19 mouse cellular contexts compared by ENCODE assay signal in genomic region chr7:128458011-128458410, GRCm38 (mm10).
"Had no signal": no experiment of that assay in that cellular context is flagged by ENCODE, and none has a peak within 500 bp of the region (broad histone marks: within the 10 kb centered on the region; RNA-seq: fewer than 3 reads in every experiment).

No protein-coding gene starts in this region.

- H3K27me3 ChIP-seq: midbrain, embryonic 12.5 days; neural tube, embryonic 13.5 days; neural tube, embryonic 15.5 days; stomach, embryonic 15.5 days had no signal

- H3K4me2 ChIP-seq: lung, embryonic 14.5 days; midbrain, embryonic 12.5 days; neural tube, embryonic 13.5 days; neural tube, embryonic 15.5 days; stomach, embryonic 15.5 days had no signal

- H3K27ac ChIP-seq: midbrain, embryonic 10.5 days; midbrain, embryonic 12.5 days; neural tube, embryonic 13.5 days; neural tube, embryonic 15.5 days; stomach, embryonic 15.5 days; stomach, postnatal 0 days had no signal

- H3K9me3 ChIP-seq: midbrain, embryonic 10.5 days; midbrain, embryonic 12.5 days; neural tube, embryonic 13.5 days; neural tube, embryonic 15.5 days; stomach, embryonic 15.5 days had no signal

- DNase-seq: lung, adult 18-20 months; lung, embryonic 14.5 days; lung, postnatal 10 days; lung, postnatal 4 days; midbrain, embryonic 14.5 days; retina, postnatal 1 day; right cerebral cortex, adult 18-20 months; right cerebral cortex, postnatal 25 days; right cerebral cortex, postnatal 4 days; spleen, adult 18-20 months; thymus, adult 2 months; thymus, postnatal 25 days; thymus, postnatal 4 days had no signal

- H3K4me3 ChIP-seq: midbrain, embryonic 10.5 days; midbrain, embryonic 12.5 days; neural tube, embryonic 13.5 days; neural tube, embryonic 15.5 days; stomach, embryonic 15.5 days had no signal

- H3K9ac ChIP-seq: lung, embryonic 14.5 days; midbrain, embryonic 12.5 days; neural tube, embryonic 13.5 days; neural tube, embryonic 15.5 days; stomach, embryonic 15.5 days had no signal
